Mouse (Mus musculus): Measurements from ENCODE around the gene Foxe3. TPM values are rescaled to one million over a fixed set of nuclear protein-coding genes. Genes with fewer than 3 reads are reported as not detected.

Foxe3 gene
- polyA plus RNA-seq, 2 experiments, result not detected

DNA sequence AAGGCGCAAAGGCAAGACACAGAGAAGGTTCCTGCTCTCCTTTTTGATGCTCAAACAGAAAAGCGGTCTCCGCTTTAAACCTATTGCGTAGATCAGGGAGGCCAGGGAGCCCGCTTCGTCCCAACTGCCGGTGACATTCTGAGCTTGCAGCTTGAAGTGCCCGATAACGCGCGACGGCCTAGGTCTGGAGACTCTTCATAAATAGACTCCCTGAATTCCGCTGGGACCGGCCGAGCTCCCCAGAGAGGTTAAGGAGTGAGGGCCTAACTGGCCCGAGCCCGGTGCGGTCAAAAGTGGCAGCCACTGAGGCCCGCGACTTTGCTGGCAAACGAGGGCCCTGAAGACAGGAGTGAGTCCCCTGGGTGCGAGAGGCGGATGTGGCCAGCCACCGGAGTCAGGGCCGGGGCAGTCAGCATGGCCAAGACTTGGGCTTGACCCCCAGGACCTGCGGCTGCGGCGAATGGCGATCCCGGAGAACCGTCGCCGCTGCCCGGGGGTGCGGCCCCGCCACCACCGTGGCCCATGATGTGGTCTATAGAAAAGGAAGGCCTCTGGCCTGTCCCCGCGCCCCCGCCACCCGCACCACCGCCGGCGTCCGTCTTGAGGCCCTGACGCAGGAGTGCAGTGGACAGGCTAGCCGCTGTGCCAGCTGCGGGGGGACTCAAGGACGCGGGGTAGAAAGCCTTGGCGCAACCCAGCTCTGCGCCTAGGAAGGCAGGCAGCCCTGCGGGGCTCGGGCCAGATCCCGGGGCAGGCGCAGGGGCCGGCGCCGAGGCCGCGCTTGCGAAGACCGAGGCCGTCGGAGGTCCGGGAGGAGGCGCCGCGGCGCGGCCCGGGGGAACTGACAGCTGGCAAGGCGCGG, 18.5 kb downstream of the Foxe3 start:
- Histone ChIP-seq H3K27me3 (ENCODE audit: control insufficient read depth, insufficient read depth, low read length) (peaks cover 99% of the 10 kb centered on the region), H3K36me3 (replicated peaks; ENCODE audit: control insufficient read depth, insufficient read depth, low read depth) (no peaks in the 10 kb centered on the region), H3K4me1 (replicated peaks; ENCODE audit: control insufficient read depth in 2 of 2, insufficient read depth in 2 of 2, low read length in 1 of 2) (no peaks in the 10 kb centered on the region), H3K9ac (replicated peaks) (no peak overlapping the region), H3K4me3 (ENCODE audit: insufficient read depth in 1 of 2, low read depth in 2 of 2, low read length in 2 of 2) (peak overlapping the region in 1 of 2 experiments; percentile 50; a peak in 2 of 4 replicates), H3K4me2 (ENCODE audit: low read depth) (no peak overlapping the region), H3K27ac (no peak overlapping the region), H3K9me3 (ENCODE audit: control insufficient read depth, low read length) (no peaks in the 10 kb centered on the region)
- DNase-seq (ENCODE audit: low read depth in 3 of 3, low spot score in 3 of 3) (no peak), ATAC-seq (ENCODE audit: insufficient read depth) (no peak)
- whole genome bisulfite sequencing (ENCODE audit: insufficient replicate concordance), result 3% methylated on average over 74 of the region's 74 CpGs
- TF ChIP-seq EP300 (IDR thresholded peaks at IDR 0.05; ENCODE audit: low read depth) (no peak), CTCF (IDR thresholded peaks at IDR 0.05; ENCODE audit: low read depth) (no peak)

DNA sequence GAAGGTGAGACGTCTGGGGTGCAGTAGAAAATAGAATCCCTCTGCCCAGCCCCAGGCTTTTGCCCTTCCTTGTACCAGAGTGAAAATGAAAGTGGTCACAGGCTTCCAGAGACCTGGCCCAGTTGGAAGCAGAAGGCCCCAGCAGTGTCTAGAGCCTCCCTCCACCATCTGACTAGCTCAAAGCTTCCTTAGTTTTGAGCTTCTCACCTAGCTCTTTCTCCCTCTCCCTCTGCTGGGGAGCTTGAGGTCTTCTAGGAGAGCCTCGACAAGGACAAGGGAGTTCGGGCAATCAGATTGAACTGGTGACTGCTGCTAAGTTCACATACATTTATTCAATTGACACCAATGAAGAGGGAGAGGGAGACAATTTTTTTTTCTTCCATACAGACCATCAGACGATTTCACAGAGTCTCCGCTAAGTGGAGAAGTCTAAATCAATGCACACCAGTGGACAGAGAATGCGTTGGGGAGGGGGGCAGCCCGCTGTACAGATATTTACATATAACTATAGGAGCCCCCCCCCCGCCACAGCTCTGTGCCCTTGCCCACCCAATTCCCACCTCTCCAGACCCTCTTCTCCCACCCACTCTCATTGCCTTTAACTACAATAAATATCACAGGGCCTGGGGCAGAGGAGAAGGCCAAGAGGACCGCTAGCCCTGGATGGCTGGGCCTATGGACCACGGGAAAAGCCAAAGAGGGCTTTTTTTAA, 19.7 kb downstream of the Foxe3 start:
- no peak overlapping the region for H3K27ac ChIP-seq
- no peaks in the 10 kb centered on the region for H3K9me3 ChIP-seq (ENCODE audit: control insufficient read depth, low read length)
- no peak overlapping the region for H3K4me3 ChIP-seq (ENCODE audit: insufficient read depth in 1 of 2, low read depth in 2 of 2, low read length in 2 of 2)
- H3K9ac ChIP-seq (replicated peaks), result no peak overlapping the region
- H3K36me3 ChIP-seq (replicated peaks; ENCODE audit: control insufficient read depth, insufficient read depth, low read depth), result no peaks in the 10 kb centered on the region
- TF ChIP-seq EP300 (IDR thresholded peaks at IDR 0.05; ENCODE audit: low read depth), result no peak
- no peak for TF ChIP-seq CTCF (IDR thresholded peaks at IDR 0.05; ENCODE audit: low read depth)
- ATAC-seq (ENCODE audit: insufficient read depth), result no peak
- no peak overlapping the region for H3K4me2 ChIP-seq (ENCODE audit: low read depth)
- H3K27me3 ChIP-seq (ENCODE audit: control insufficient read depth, insufficient read depth, low read length), result peaks cover 99% of the 10 kb centered on the region
- no peak for DNase-seq (ENCODE audit: low read depth in 3 of 3, low spot score in 3 of 3)
- H3K4me1 ChIP-seq (replicated peaks; ENCODE audit: control insufficient read depth in 2 of 2, insufficient read depth in 2 of 2, low read length in 1 of 2), result no peaks in the 10 kb centered on the region
- 9% methylated on average over 10 of the region's 10 CpGs for WGBS (ENCODE audit: insufficient replicate concordance)

DNA sequence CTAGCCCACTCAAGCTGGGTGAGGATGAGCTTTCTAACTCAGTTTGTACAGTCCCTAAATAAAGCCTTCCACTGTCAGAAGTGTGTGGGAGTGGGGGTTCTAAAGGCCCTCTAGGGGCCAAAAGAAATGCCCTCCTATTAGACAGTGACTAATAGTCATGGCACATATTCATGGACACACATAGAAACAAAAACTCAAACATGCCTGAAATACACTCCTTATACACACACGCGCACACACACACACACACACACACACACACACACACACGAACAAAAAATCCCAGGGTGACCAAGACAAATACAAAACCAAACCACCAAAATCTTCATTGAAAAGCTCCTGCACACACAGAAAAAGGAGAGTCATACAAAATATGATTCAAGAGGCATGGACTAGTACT, 20.3 kb downstream of the Foxe3 start:
- TF ChIP-seq CTCF (IDR thresholded peaks at IDR 0.05; ENCODE audit: low read depth), result no peak
- TF ChIP-seq EP300 (IDR thresholded peaks at IDR 0.05; ENCODE audit: low read depth), result no peak
- no peak for ATAC-seq (ENCODE audit: insufficient read depth)
- no peak overlapping the region for H3K27ac ChIP-seq
- H3K36me3 ChIP-seq (replicated peaks; ENCODE audit: control insufficient read depth, insufficient read depth, low read depth), result no peaks in the 10 kb centered on the region
- no peak for DNase-seq (ENCODE audit: low read depth in 3 of 3, low spot score in 3 of 3)
- 41% methylated on average over 3 of the region's 3 CpGs for WGBS (ENCODE audit: insufficient replicate concordance)
- H3K27me3 ChIP-seq (ENCODE audit: control insufficient read depth, insufficient read depth, low read length), result peaks cover 99% of the 10 kb centered on the region
- H3K9ac ChIP-seq (replicated peaks), result no peak overlapping the region
- H3K9me3 ChIP-seq (ENCODE audit: control insufficient read depth, low read length), result no peaks in the 10 kb centered on the region
- no peak overlapping the region for H3K4me3 ChIP-seq (ENCODE audit: insufficient read depth in 1 of 2, low read depth in 2 of 2, low read length in 2 of 2)
- no peak overlapping the region for H3K4me2 ChIP-seq (ENCODE audit: low read depth)
- no peaks in the 10 kb centered on the region for H3K4me1 ChIP-seq (replicated peaks; ENCODE audit: control insufficient read depth in 2 of 2, insufficient read depth in 2 of 2, low read length in 1 of 2)

DNA sequence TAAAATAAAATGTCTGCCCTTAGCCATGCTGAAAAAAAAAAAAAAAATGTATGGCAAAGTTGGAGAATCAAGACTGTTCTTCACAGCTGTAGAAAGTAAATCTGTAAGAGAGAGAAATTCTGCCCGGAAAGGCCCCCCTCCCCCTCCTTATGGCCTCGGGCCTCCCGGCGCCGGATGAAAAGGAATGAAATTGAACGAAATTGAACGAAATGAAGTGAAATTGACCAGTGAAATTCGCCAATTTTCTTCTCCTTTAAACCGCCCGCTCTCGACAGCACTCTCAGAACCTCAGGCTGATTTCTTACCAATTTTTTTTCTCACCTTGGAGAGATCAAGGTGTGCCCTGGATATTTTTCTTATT, 22.4 kb downstream of the Foxe3 start:
- H3K27me3 ChIP-seq (ENCODE audit: control insufficient read depth, insufficient read depth, low read length), result peaks cover 97% of the 10 kb centered on the region
- no peak overlapping the region for H3K4me3 ChIP-seq (ENCODE audit: insufficient read depth in 1 of 2, low read depth in 2 of 2, low read length in 2 of 2)
- TF ChIP-seq CTCF (IDR thresholded peaks at IDR 0.05; ENCODE audit: low read depth), result no peak
- TF ChIP-seq EP300 (IDR thresholded peaks at IDR 0.05; ENCODE audit: low read depth), result no peak
- no peak overlapping the region for H3K4me2 ChIP-seq (ENCODE audit: low read depth)
- ATAC-seq (ENCODE audit: insufficient read depth) (no peak), DNase-seq (ENCODE audit: low read depth in 3 of 3, low spot score in 3 of 3) (no peak)
- H3K9me3 ChIP-seq (ENCODE audit: control insufficient read depth, low read length), result no peaks in the 10 kb centered on the region
- H3K36me3 ChIP-seq (replicated peaks; ENCODE audit: control insufficient read depth, insufficient read depth, low read depth), result no peaks in the 10 kb centered on the region
- H3K9ac ChIP-seq (replicated peaks), result no peak overlapping the region
- no peak overlapping the region for H3K27ac ChIP-seq
- H3K4me1 ChIP-seq (replicated peaks; ENCODE audit: control insufficient read depth in 2 of 2, insufficient read depth in 2 of 2, low read length in 1 of 2), result no peaks in the 10 kb centered on the region
- WGBS (ENCODE audit: insufficient replicate concordance), result 1% methylated on average over 11 of the region's 11 CpGs

Measured in liver, embryonic 14.5 days (tissue).